Mouse (Mus musculus) T-helper 2 cell (primary cell): ENCODE measurements around the gene Nupl1.

Source experiments
- in situ Hi-C: fragments of 300-600 bp; cut with MboI, MseI; formaldehyde crosslinking; loops from one replicate; pipeline ENCODE4 v1.15.1; 2025; ENCODE audit warnings: high pct_unique_total_duplicates

Nupl1 gene

GRCm38 (mm10) chr14:60170845-60171610 lies 80.2 kb downstream of the Nupl1 start:
- in situ Hi-C loops = no loop called here

GRCm38 (mm10) chr14:60163367-60163766 lies 87.9 kb downstream of the Nupl1 start:
- in situ Hi-C loops = no loop called here

DNA sequence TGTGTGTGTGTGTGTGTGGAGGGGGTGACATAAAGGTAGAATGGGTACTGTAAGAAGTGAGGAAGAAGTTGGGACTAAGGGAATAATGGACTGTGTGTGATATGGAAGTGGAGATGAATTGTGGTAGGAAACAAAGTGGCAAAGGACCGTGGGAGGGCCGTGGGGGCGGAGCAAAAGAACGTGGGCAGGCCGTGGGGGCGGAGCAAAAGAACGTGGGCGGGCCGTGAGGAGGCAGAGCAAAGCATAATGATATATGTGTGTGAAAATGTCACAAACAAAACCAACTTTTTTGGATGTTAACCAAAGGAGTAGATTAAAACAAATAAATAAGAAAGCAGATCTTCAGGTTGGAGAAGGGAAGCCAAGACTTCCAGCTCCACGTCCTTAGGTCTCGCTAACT lies 98.9 kb downstream of the Nupl1 start:
- in situ Hi-C loops = loop anchor here (10.0 kb wide), 1 partner anchor 1072 kb away; no protein-coding TSS in a partner anchor

DNA sequence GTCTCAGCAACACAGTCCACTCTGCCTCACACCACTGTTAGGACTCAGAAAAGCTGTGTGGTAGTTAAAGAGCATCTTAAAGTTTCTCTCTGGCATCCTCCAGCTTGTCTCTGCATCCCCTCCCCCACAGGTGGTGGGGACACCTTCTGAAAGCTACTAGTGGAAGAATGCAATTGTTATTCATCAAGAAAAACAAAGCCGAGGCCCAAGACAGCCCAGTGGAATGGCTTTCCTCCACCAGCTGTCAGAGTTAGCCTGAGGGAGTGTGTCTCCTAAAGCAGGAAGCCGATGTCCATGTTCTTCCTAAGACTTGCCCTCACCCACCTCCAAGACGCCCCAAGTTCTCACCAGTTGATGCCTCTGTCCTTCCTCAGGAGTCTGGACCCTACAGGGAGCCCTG lies 102.3 kb downstream of the Nupl1 start:
- in situ Hi-C loops = no loop called here

GRCm38 (mm10) chr14:60143234-60143633 lies 108.0 kb downstream of the Nupl1 start:
- in situ Hi-C loops = no loop called here

GRCm38 (mm10) chr14:60138339-60138738 lies 112.9 kb downstream of the Nupl1 start:
- in situ Hi-C loops = no loop called here

GRCm38 (mm10) chr14:60137812-60138211 lies 113.4 kb downstream of the Nupl1 start:
- in situ Hi-C loops = no loop called here

DNA sequence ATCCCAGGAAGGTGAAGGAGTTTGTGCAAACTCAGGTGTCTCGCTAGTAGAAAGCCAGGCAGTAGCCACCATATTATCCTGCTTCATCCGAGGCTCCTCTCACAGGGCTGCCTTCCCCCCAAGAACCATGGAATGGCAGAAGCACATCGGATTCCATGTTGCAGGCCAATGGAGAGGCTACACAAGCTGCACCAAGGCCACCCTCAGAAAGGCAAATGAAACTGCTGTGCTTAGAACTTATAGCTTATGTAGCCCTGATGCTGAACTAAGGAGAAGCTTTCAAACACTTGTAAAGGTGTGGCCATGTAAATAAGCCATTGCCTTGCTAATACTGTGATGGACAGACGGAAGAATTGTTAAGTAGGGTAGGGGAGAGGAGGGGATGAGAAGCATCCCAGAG lies 115.4 kb downstream of the Nupl1 start:
- in situ Hi-C loops = no loop called here

DNA sequence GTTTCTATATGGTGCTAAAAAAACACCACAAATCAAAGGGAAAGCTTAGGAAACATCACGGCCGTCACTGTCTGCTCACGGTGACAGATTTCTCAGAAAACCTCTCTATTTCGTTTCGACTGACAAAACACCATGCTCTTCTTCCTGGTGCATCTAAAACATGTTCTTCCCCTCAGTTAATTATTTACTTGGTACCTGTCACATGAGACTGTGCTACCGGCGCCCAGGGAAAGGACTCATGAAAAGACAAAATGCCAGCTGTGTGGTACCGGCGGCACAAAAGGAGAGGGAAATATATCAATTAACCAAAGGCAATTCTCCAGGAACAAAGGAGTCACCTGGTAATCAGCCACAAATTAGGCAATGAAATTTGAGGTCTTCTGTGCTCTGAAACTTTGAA lies 116.5 kb downstream of the Nupl1 start:
- in situ Hi-C loops = no loop called here
